Mouse (Mus musculus) neural tube, embryonic 11.5 days (tissue): ENCODE measurements at regions not wholly inside any gene's neighbourhood (a gene's known extent, or its start where the extent isn't known, plus 50 kb on each side); places are given as distances from the start of the nearest gene placed in this dataset.
A peak's percentile ranks its signal among the peaks of the same experiment; 100 is the strongest.

ENCODE experiments used
- ATAC-seq: fragments of 200-750 bp; cut with Nextera tagmentation; 2 replicates; pipeline ENCODE4 v1.8.0; 2017; ENCODE audit warnings: moderate number of reproducible peaks, mild to moderate bottlenecking, moderate TSS enrichment, moderate library complexity; ENCODE audit not compliant: insufficient read depth, low FRiP score, low TSS enrichment
- DNase-seq: peaks from one replicate; pipeline ENCODE4 v3.0.0-alpha.2; 2015; ENCODE audit warnings: low spot score
- H3K27ac ChIP-seq: fragments of 300-500 bp; sonication (generic); 2 replicates; pipeline ENCODE4 v1.5.1; 2014; ENCODE audit warnings: low read depth, mild to moderate bottlenecking, low read length
- H3K27me3 ChIP-seq: fragments of 300-500 bp; sonication (generic); 2 replicates; pipeline ENCODE4 v1.6.1; 2014; ENCODE audit warnings: mild to moderate bottlenecking, low read length, mixed read lengths; ENCODE audit not compliant: control insufficient read depth, insufficient read depth
- H3K36me3 ChIP-seq: fragments of 300-500 bp; sonication (generic); 2 replicates; pipeline ENCODE4 v1.6.1; 2014; ENCODE audit warnings: mild to moderate bottlenecking, low read length, moderate library complexity, mixed read lengths; ENCODE audit not compliant: control insufficient read depth, insufficient read depth
- H3K4me1 ChIP-seq: fragments of 300-500 bp; sonication (generic); 2 replicates; pipeline ENCODE4 v1.6.1; 2014; ENCODE audit warnings: low read length, mixed read lengths; ENCODE audit not compliant: control insufficient read depth, insufficient read depth
- H3K4me2 ChIP-seq: fragments of 300-500 bp; sonication (generic); 2 replicates; pipeline ENCODE4 v1.6.1; 2014; ENCODE audit warnings: low read depth, mild to moderate bottlenecking, moderate library complexity
- H3K4me3 ChIP-seq: fragments of 300-500 bp; sonication (generic); 2 replicates; pipeline ENCODE4 v1.5.1; 2014; ENCODE audit warnings: low read depth, low read length
- H3K9ac ChIP-seq: fragments of 300-500 bp; sonication (generic); 2 replicates; pipeline ENCODE4 v1.6.1; 2014; ENCODE audit warnings: mild to moderate bottlenecking, low read length
- H3K9me3 ChIP-seq: fragments of 300-500 bp; sonication (generic); 2 replicates; pipeline ENCODE4 v1.6.1; 2016; ENCODE audit warnings: low read length; ENCODE audit not compliant: control insufficient read depth
- WGBS: fragments of 180-500 bp; shearing (Covaris S2); extraction: QIAGEN DNeasy Blood & Tissue Kit; methylation state at CpG from one replicate; pipeline ENCODE4 v1.1.7; 2014; 5-methylcytosine and 5-hydroxymethylcytosine counted together

DNA sequence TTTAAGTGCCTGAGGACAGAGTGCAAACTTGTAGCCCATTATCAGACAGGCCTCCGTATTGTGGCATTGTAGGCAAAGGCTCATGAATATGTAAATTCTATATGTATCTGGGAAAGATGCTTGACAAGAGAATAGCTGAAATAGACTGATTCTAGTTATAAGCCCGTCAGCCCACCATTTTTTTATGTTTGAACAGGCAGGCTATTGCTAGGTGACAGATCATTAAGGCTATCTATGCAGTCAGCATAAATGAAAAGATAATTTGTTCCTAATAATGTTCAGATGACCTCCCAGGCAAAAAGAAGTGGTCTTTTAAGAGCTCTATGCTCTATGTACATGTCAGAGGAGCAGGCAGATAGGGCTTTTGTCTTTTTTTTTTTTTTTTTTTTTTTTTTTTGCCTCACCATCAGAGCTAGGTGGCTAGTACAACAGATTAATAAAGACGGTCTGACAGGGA is 241.6 kb downstream of the Gm11487 start:
- Histone ChIP-seq H3K9ac (no peak overlapping the region), H3K4me3 (no peak overlapping the region), H3K9me3 (no peaks in the 10 kb centered on the region), H3K27ac (no peak overlapping the region), H3K36me3 (no peaks in the 10 kb centered on the region), H3K4me2 (no peak overlapping the region), H3K27me3 (no peaks in the 10 kb centered on the region), H3K4me1 (no peaks in the 10 kb centered on the region)
- DNase-seq (no peak), ATAC-seq (0 out of 2 replicates have a peak, but pooled peaks have one; percentile 41)
- 63% methylated on average over 3 of the region's 3 CpGs for WGBS
